Comparison of ENCODE assay signal across 8 mouse cellular contexts in the genomic region with DNA sequence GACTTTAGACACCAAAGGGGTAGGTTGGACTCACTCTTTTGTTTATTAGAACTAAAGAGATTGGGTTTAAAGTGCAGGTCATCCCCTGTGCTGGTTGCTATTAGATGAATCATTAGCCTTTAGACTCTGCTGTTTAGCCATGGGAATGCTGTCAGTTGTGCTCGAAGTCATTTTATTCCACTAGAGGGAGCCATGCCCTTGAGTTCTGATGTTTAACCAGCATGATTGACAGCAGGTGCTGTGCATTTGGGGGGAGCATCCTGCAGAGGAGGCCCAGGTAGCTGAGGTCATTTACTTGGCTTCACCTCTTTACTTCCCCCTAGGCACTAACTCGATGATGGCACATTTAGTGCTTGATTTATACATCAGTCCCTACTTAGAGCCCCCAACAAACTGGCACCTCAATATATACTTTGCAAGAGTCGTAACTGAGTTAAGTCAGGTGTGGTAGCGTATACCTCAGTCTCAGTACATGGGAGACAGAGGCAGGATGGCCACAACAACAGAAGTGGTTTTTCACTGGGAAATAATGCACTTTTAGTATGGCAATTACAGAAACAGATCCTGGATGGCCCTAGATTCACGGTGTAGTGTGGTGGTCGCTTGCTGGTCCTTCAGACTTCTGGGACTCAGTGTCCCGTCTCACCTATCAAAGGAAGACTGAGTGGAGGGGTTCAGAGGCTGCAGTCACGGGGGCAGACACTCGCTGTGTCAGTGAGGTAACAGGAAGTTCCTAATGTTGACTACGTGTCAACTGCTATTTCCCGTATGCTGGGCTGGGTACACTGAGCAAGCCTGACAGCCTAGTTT. TPM values are rescaled to one million over a fixed set of nuclear protein-coding genes. Genes with fewer than 3 reads are reported as not detected.
DNase-seq lines count a peak whose midpoint lies in the region; ATAC-seq and TF ChIP-seq lines count a peak whose summit lies in the region.

No protein-coding gene starts in this region.

- no peaks in the 10 kb centered on the region for H3K27me3 ChIP-seq in kidney, embryonic 15.5 days
- H3K27me3 ChIP-seq in liver, embryonic 14.5 days (ENCODE audit: control insufficient read depth, insufficient read depth, low read length): no peaks in the 10 kb centered on the region

- no peak overlapping the region for H3K27ac ChIP-seq in kidney, embryonic 15.5 days
- H3K27ac ChIP-seq in liver, embryonic 14.5 days: no peak overlapping the region
- H3K27ac ChIP-seq in olfactory bulb, adult 2 months (ENCODE audit: insufficient read depth, low read depth, low read length): no peak overlapping the region

- 0 out of 2 replicates have a peak, but pooled peaks have one; percentile 25 for ATAC-seq in kidney, embryonic 15.5 days (replicated peaks; ENCODE audit: low FRiP score)
- ATAC-seq in liver, embryonic 14.5 days (ENCODE audit: insufficient read depth): no peak; the same call in 1 of the 2 replicates

- H3K4me3 ChIP-seq in kidney, embryonic 15.5 days (replicated peaks): no peak overlapping the region
- H3K4me3 ChIP-seq in liver, embryonic 14.5 days (ENCODE audit: insufficient read depth in 1 of 2, low read depth in 2 of 2, low read length in 2 of 2): no peak overlapping the region
- no peak overlapping the region for H3K4me3 ChIP-seq in olfactory bulb, adult 2 months (ENCODE audit: insufficient read depth, low read depth, low read length)

- H3K4me2 ChIP-seq in kidney, embryonic 15.5 days: no peak overlapping the region
- H3K4me2 ChIP-seq in liver, embryonic 14.5 days (ENCODE audit: low read depth): no peak overlapping the region

- TF ChIP-seq CTCF in liver, embryonic 14.5 days (IDR thresholded peaks at IDR 0.05; ENCODE audit: low read depth): peak; percentile 78
- peak; percentile 27; the same call in 1 of the 2 replicates for TF ChIP-seq CTCF in olfactory bulb, adult 2 months (IDR thresholded peaks at IDR 0.05; ENCODE audit: insufficient read depth, low read depth, low read length)

- H3K4me1 ChIP-seq in kidney, embryonic 15.5 days: no peaks in the 10 kb centered on the region
- 0 out of 4 replicates have a peak, but pooled peaks cover 0 to 2% of the 10 kb centered on the region in 2 experiments for H3K4me1 ChIP-seq in liver, embryonic 14.5 days (replicated peaks; ENCODE audit: control insufficient read depth in 2 of 2, insufficient read depth in 2 of 2, low read length in 1 of 2)
- no peaks in the 10 kb centered on the region for H3K4me1 ChIP-seq in olfactory bulb, adult 2 months (ENCODE audit: control insufficient read depth, insufficient read depth, low read length)

- no peak for TF ChIP-seq EP300 in liver, embryonic 14.5 days (IDR thresholded peaks at IDR 0.05; ENCODE audit: low read depth)

- peak; percentile 49 for DNase-seq in adrenal gland, adult 2 months
- no peak for DNase-seq in adrenal gland, postnatal 25 days
- peak; percentile 14 to 49 for DNase-seq in CD8-positive naive resting alpha-beta T cell, adult 2 months (ENCODE audit: low read depth in 2 of 2, low spot score in 2 of 2)
- DNase-seq in c-Kit-positive CD71-positive TER-119-negative erythroid progenitor cells, embryonic 14.5 days (ENCODE audit: low read depth): peak; percentile 60
- peak; percentile 11 to 75 for DNase-seq in frontal cortex, adult 2 months (ENCODE audit: extremely low spot score in 1 of 2, low spot score in 1 of 2)
- peak; percentile 38 to 44 (median 41) for DNase-seq in liver, embryonic 14.5 days (ENCODE audit: low read depth in 3 of 3, low spot score in 3 of 3)

- TF ChIP-seq POLR2A in olfactory bulb, adult 2 months (IDR thresholded peaks at IDR 0.05; ENCODE audit: insufficient read depth, low read depth, low read length): no peak

- no peak overlapping the region for H3K9ac ChIP-seq in kidney, embryonic 15.5 days
- H3K9ac ChIP-seq in liver, embryonic 14.5 days (replicated peaks): no peak overlapping the region

- no peaks in the 10 kb centered on the region for H3K9me3 ChIP-seq in kidney, embryonic 15.5 days (replicated peaks)
- H3K9me3 ChIP-seq in liver, embryonic 14.5 days (ENCODE audit: control insufficient read depth, low read length): no peaks in the 10 kb centered on the region

- H3K36me3 ChIP-seq in kidney, embryonic 15.5 days: peaks cover 39% of the 10 kb centered on the region
- peaks cover 17% of the 10 kb centered on the region for H3K36me3 ChIP-seq in liver, embryonic 14.5 days (replicated peaks; ENCODE audit: control insufficient read depth, insufficient read depth, low read depth)

- 72% methylated on average over 11 of the region's 11 CpGs for WGBS in kidney, embryonic 15.5 days
- 52% methylated on average over 11 of the region's 11 CpGs for WGBS in liver, embryonic 14.5 days (ENCODE audit: insufficient replicate concordance)
- WGBS in olfactory bulb, adult 2 months: 78% methylated on average over 11 of the region's 11 CpGs

RNA-seq across cellular contexts. Expression of a gene that starts 28.2 kb away (rescaled TPM):
- total RNA-seq in adrenal gland, adult 2 months (2021): 1 to 10 TPM; 2.7 to 4.2 TPM
- polyA plus RNA-seq in adrenal gland, adult 2 months (2012; rRNA removed): 0.16 and 0.20 TPM in 2 replicates
- 2.8 and 6.7 TPM in 2 replicates for total RNA-seq in adrenal gland, postnatal 25 days (2021)
- polyA plus RNA-seq in frontal cortex, adult 2 months (2012; rRNA removed): 1.8 and 2.1 TPM in 2 replicates
- polyA plus RNA-seq in kidney, embryonic 15.5 days (2015; fragmentation: Nextera tagmentation; extraction: Ambion mirVana): 1.1 and 1.4 TPM in 2 replicates
- polyA plus RNA-seq in liver, embryonic 14.5 days (2012; rRNA removed): 0.10 and 0.15 TPM in 2 replicates
- polyA plus RNA-seq in liver, embryonic 14.5 days (2014; fragmentation: Nextera tagmentation; extraction: Ambion mirVana): 0.25 and 0.56 TPM in 2 replicates
- polyA plus RNA-seq in olfactory bulb, adult 2 months (2012; ENCODE audit: insufficient read depth, insufficient read length, low replicate concordance, missing spikeins): not detected in 2 replicates

RNA-seq across cellular contexts. Expression of a gene that starts 28.3 kb away (rescaled TPM):
- total RNA-seq in adrenal gland, adult 2 months (2021): 10 to 100 TPM; 25.2 to 34.9 TPM
- polyA plus RNA-seq in adrenal gland, adult 2 months (2012; rRNA removed): 10.3 and 11.9 TPM in 2 replicates
- total RNA-seq in adrenal gland, postnatal 25 days (2021): 38.9 and 43.3 TPM in 2 replicates
- 33.9 and 35.7 TPM in 2 replicates for polyA plus RNA-seq in frontal cortex, adult 2 months (2012; rRNA removed)
- 54.7 and 59.9 TPM in 2 replicates for polyA plus RNA-seq in kidney, embryonic 15.5 days (2015; fragmentation: Nextera tagmentation; extraction: Ambion mirVana)
- 6.9 and 13.0 TPM in 2 replicates for polyA plus RNA-seq in liver, embryonic 14.5 days (2012; rRNA removed)
- polyA plus RNA-seq in liver, embryonic 14.5 days (2014; fragmentation: Nextera tagmentation; extraction: Ambion mirVana): 17.5 and 18.0 TPM in 2 replicates
- polyA plus RNA-seq in olfactory bulb, adult 2 months (2012; ENCODE audit: insufficient read depth, insufficient read length, low replicate concordance, missing spikeins): not detected in 2 replicates
